ENCODE assay signal across 8 mouse cellular contexts in the genomic region with DNA sequence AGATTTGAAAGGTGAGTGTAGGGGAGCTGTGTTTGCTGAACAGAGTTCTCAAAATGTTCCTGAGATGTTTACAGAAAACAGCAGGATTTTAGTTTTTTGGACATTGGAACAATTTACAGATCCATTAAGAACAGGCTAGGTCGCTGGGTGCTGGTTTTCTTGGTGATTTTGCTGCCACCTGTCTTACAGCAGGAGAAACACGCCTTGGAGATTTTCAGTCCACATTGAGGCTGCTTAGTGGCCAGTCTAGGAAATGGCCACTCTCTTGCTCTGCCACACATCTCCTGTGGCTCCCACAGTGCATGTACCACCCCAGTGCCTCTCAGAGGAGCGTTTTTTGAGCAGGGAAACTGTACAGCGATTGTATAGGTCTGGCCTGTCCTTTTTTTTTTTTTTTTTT. TPM values are rescaled to one million over a fixed set of nuclear protein-coding genes. Genes with fewer than 3 reads are reported as not detected.
DNase-seq lines count a peak whose midpoint lies in the region; ATAC-seq and TF ChIP-seq lines count a peak whose summit lies in the region.

No protein-coding gene starts in this region.

- no peak overlapping the region for H3K4me3 ChIP-seq in heart, embryonic 10.5 days
- no peak overlapping the region for H3K4me3 ChIP-seq in ES-Bruce4 (ENCODE audit: low read depth, low read length)
- no peak overlapping the region for H3K4me3 ChIP-seq in heart, embryonic 14.5 days (ENCODE audit: control insufficient read depth in 1 of 2, insufficient read depth in 1 of 2, low read depth in 1 of 2, low read length in 2 of 2)
- no peak overlapping the region for H3K4me3 ChIP-seq in layer of hippocampus, adult 2 months

- TF ChIP-seq POLR2A in ES-Bruce4 (IDR thresholded peaks at IDR 0.05; ENCODE audit: insufficient read depth, low read length) = no peak

- peak; percentile 27 for TF ChIP-seq CTCF in ES-Bruce4 (IDR thresholded peaks at IDR 0.05; ENCODE audit: low read depth, low read length)
- TF ChIP-seq CTCF in layer of hippocampus, adult 2 months (conservative IDR thresholded peaks at IDR 0.05) = peak; percentile 84

- WGBS in heart, embryonic 10.5 days = 30% methylated on average over 4 of the region's 4 CpGs
- WGBS in heart, embryonic 14.5 days = 25% methylated on average over 4 of the region's 4 CpGs

- peak; percentile 39; the same call in 1 of the 2 replicates for ATAC-seq in heart, embryonic 14.5 days (ENCODE audit: insufficient number of reproducible peaks, insufficient read depth, low FRiP score, low read depth)
- peak; percentile 64 for ATAC-seq in megakaryocyte progenitor cell, adult 5-6 weeks (replicated peaks; ENCODE audit: poor library complexity)

- H3K9ac ChIP-seq in ES-Bruce4 (ENCODE audit: low read depth, poor library complexity, severe bottlenecking) = no peak overlapping the region
- no peak overlapping the region for H3K9ac ChIP-seq in heart, embryonic 14.5 days (ENCODE audit: low read length)

- H3K36me3 ChIP-seq in heart, embryonic 10.5 days = no peaks in the 10 kb centered on the region
- peaks cover 7% of the 10 kb centered on the region for H3K36me3 ChIP-seq in ES-Bruce4 (ENCODE audit: control insufficient read depth, insufficient read depth, low read length, poor library complexity, severe bottlenecking)
- H3K36me3 ChIP-seq in heart, embryonic 14.5 days (ENCODE audit: control insufficient read depth, insufficient read depth, low read length) = no peaks in the 10 kb centered on the region

- no peak for TF ChIP-seq EP300 in ES-Bruce4 (IDR thresholded peaks at IDR 0.05; ENCODE audit: insufficient read depth, low read depth, low read length)

- no peak overlapping the region for H3K4me2 ChIP-seq in heart, embryonic 14.5 days (ENCODE audit: low read length)

- H3K9me3 ChIP-seq in heart, embryonic 10.5 days = no peaks in the 10 kb centered on the region
- no peaks in the 10 kb centered on the region for H3K9me3 ChIP-seq in ES-Bruce4 (replicated peaks; ENCODE audit: control insufficient read depth, insufficient read depth, low read length, poor library complexity, severe bottlenecking)
- H3K9me3 ChIP-seq in heart, embryonic 14.5 days (ENCODE audit: control insufficient read depth, low read length) = no peaks in the 10 kb centered on the region

- peaks cover 21% of the 10 kb centered on the region for H3K4me1 ChIP-seq in heart, embryonic 10.5 days
- H3K4me1 ChIP-seq in ES-Bruce4 (ENCODE audit: control insufficient read depth, insufficient read depth, low read length) = peaks cover 2% of the 10 kb centered on the region
- peaks cover 2 to 42% of the 10 kb centered on the region in 2 experiments for H3K4me1 ChIP-seq in heart, embryonic 14.5 days (ENCODE audit: control insufficient read depth in 2 of 2, insufficient read depth in 2 of 2, low read length in 2 of 2)

- no peak overlapping the region for H3K27ac ChIP-seq in heart, embryonic 10.5 days
- no peak overlapping the region; the same call in 1 of the 2 replicates for H3K27ac ChIP-seq in ES-Bruce4 (ENCODE audit: insufficient read depth, low read length)
- H3K27ac ChIP-seq in heart, embryonic 14.5 days (replicated peaks in 1 of 2; ENCODE audit: control insufficient read depth in 1 of 2, insufficient read depth in 1 of 2, low read depth in 2 of 2, low read length in 2 of 2) = peak overlapping the region in 1 of 2 experiments; percentile 37; a peak in 1 of 4 replicates
- H3K27ac ChIP-seq in layer of hippocampus, adult 2 months = no peak overlapping the region

- peak; percentile 91 for DNase-seq in heart, adult 11 months
- DNase-seq in heart, embryonic 10.5 days (ENCODE audit: low spot score) = no peak
- peak; percentile 79 for DNase-seq in cerebellum, adult 9-10 months
- peak in 1 of 2 experiments; percentile 16 for DNase-seq in layer of hippocampus, adult 2 months (ENCODE audit: low spot score in 2 of 2)
- peak; percentile 16 for DNase-seq in right cerebral cortex, postnatal 14 days

- H3K27me3 ChIP-seq in heart, embryonic 10.5 days (ENCODE audit: insufficient read depth, poor library complexity, severe bottlenecking) = no peaks in the 10 kb centered on the region
- H3K27me3 ChIP-seq in ES-Bruce4 (ENCODE audit: control insufficient read depth, insufficient read depth, low read length, poor library complexity, severe bottlenecking) = no peaks in the 10 kb centered on the region
- no peaks in the 10 kb centered on the region for H3K27me3 ChIP-seq in heart, embryonic 14.5 days (ENCODE audit: control insufficient read depth, insufficient read depth, low read length)

RNA-seq across cellular contexts. Expression of a gene that starts 57.0 kb away (rescaled TPM):
- polyA plus RNA-seq in heart, embryonic 10.5 days (2016; fragmentation: Nextera tagmentation; extraction: Ambion mirVana) = 37.0 and 39.8 TPM in 2 replicates
- polyA plus RNA-seq in ES-Bruce4 (2011; ENCODE audit: insufficient read depth, insufficient read length, low read depth, missing spikeins) = 143 and 150 TPM in 2 replicates
- 16.4 and 17.4 TPM in 2 replicates for polyA plus RNA-seq in heart, embryonic 14.5 days (2014; fragmentation: Nextera tagmentation; extraction: Ambion mirVana)
- 10 to 100 TPM; 26.4 to 31.9 TPM for total RNA-seq in layer of hippocampus, adult 2 months (2021)
- total RNA-seq in megakaryocyte progenitor cell, adult 5-6 weeks (2015) = 31.8 and 40.3 TPM in 2 replicates
- total RNA-seq in megakaryocyte progenitor cell, adult 5-6 weeks (2017) = 32.5 and 50.2 TPM in 2 replicates
